Mouse (Mus musculus) lung, embryonic 14.5 days (tissue): ENCODE data around the gene Sulf2. TPM values are rescaled to one million over a fixed set of nuclear protein-coding genes. Genes with fewer than 3 reads are reported as not detected.
A peak's percentile ranks its signal among the peaks of the same experiment; 100 is the strongest.

Experiments
- ATAC-seq: fragments of 200-750 bp; cut with Nextera tagmentation; 2 replicates; pipeline ENCODE4 v1.8.0; 2017; ENCODE audit warnings: mild to moderate bottlenecking, moderate TSS enrichment, moderate library complexity; ENCODE audit not compliant: insufficient read depth
- DNase-seq: peaks from one replicate; pipeline ENCODE4 v3.0.0-alpha.2; 2015
- H3K27ac ChIP-seq: fragments of 300-500 bp; sonication (generic); 2 replicates; pipeline ENCODE4 v1.5.1; 2014; ENCODE audit warnings: low read depth, mild to moderate bottlenecking, moderate library complexity
- H3K27me3 ChIP-seq: fragments of 300-500 bp; sonication (generic); 2 replicates; pipeline ENCODE4 v1.6.1; 2014; ENCODE audit warnings: low read length, control low read depth; ENCODE audit not compliant: insufficient read depth
- H3K36me3 ChIP-seq: fragments of 300-500 bp; sonication (generic); 2 replicates; pipeline ENCODE4 v1.6.1; 2014; ENCODE audit warnings: control low read depth; ENCODE audit not compliant: insufficient read depth
- H3K4me1 ChIP-seq: fragments of 300-500 bp; sonication (generic); 2 replicates; pipeline ENCODE4 v1.6.1; 2014; ENCODE audit warnings: antibody characterized with exemption, control low read depth; ENCODE audit not compliant: insufficient read depth
- H3K4me2 ChIP-seq: fragments of 300-500 bp; sonication (generic); 2 replicates; pipeline ENCODE4 v1.6.1; 2014; ENCODE audit warnings: mild to moderate bottlenecking
- H3K4me3 ChIP-seq: fragments of 300-500 bp; sonication (generic); 2 replicates; pipeline ENCODE4 v1.5.1; 2014; ENCODE audit warnings: low read depth, low read length
- H3K9ac ChIP-seq: fragments of 300-500 bp; sonication (generic); 2 replicates; pipeline ENCODE4 v1.6.1; 2014
- H3K9me3 ChIP-seq: fragments of 300-500 bp; sonication (generic); 2 replicates; pipeline ENCODE4 v1.6.1; 2016; ENCODE audit warnings: low read depth, low read length, control low read depth
- CTCF ChIP-seq: IDR thresholded peaks from 2 replicates; pipeline ENCODE4 v1.5.1; 2016; ENCODE audit warnings: antibody characterized with exemption, low read depth
- WGBS: fragments of 180-500 bp; shearing (Covaris S2); extraction: QIAGEN DNeasy Blood & Tissue Kit; methylation state at CpG from one replicate; pipeline ENCODE4 v1.1.7; 2014; 5-methylcytosine and 5-hydroxymethylcytosine counted together
- polyA plus RNA-seq: library from polyadenylated mRNA; unstranded; fragments of >200 nt; fragmentation: Nextera tagmentation; extraction: Ambion mirVana; gene quantifications from 2 replicates; pipeline ENCODE4 v1.2.1, GENCODE M21; 2014

Sulf2 gene
- polyA plus RNA-seq, 1 experiment from 2014 or later, result 57.6 TPM

- Histone ChIP-seq H3K9ac (no peak overlapping the region), H3K36me3 (0 out of 2 replicates have a peak, but pooled peaks cover 3% of the 10 kb centered on the region), H3K9me3 (no peaks in the 10 kb centered on the region), H3K27me3 (no peaks in the 10 kb centered on the region), H3K4me1 (peaks cover 14% of the 10 kb centered on the region), H3K4me3 (no peak overlapping the region), H3K27ac (no peak overlapping the region), H3K4me2 (no peak overlapping the region)
- no peak for DNase-seq
- ATAC-seq, result no peak
- TF ChIP-seq CTCF, result no peak
- 48% methylated on average over 1 of the region's 1 CpGs for WGBS
Observed at GRCm38 (mm10) chr2:166141910-166142309, 13.6 kb downstream of the Sulf2 start.

- no peak for ATAC-seq
- WGBS, result 90% methylated on average over 6 of the region's 6 CpGs
Observed at GRCm38 (mm10) chr2:166141039-166141438, 14.4 kb downstream of the Sulf2 start.

DNA sequence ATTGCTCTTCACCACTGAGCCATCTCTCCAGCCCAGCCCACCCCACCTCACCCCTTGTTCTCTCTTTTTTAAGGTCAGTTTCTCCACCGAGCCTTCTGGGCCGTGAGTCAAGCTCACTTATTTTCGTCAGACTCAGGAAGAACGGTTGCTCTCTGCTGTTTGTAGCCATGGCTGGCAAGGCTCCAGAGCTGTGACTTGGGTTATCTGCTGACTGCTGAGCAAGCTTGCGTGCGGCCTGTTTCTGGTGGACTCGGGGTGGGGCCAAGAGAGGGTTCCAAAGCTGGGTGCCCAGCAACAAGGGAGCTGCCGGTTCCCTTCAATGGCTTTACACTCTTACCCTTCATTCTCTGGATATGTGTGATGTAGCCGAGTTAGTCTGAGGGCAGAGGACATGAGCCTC is 15.0 kb downstream of the Sulf2 start:
- Histone ChIP-seq H3K9me3 (no peaks in the 10 kb centered on the region), H3K36me3 (0 out of 2 replicates have a peak, but pooled peaks cover 3% of the 10 kb centered on the region), H3K4me3 (no peak overlapping the region), H3K27me3 (no peaks in the 10 kb centered on the region), H3K4me2 (no peak overlapping the region), H3K27ac (no peak overlapping the region), H3K4me1 (peaks cover 26% of the 10 kb centered on the region), H3K9ac (no peak overlapping the region)
- DNase-seq (peak; percentile 73), ATAC-seq (no peak)
- WGBS, result 52% methylated on average over 9 of the region's 9 CpGs
- no peak for TF ChIP-seq CTCF

More at GRCm38 (mm10) chr2:166141039-166141438, 14.4 kb downstream of the Sulf2 start:
- H3K4me1 ChIP-seq, result peaks cover 21% of the 10 kb centered on the region
- H3K27me3 ChIP-seq, result no peaks in the 10 kb centered on the region
- no peak overlapping the region for H3K4me2 ChIP-seq
- no peaks in the 10 kb centered on the region for H3K9me3 ChIP-seq
- H3K27ac ChIP-seq, result no peak overlapping the region
- H3K9ac ChIP-seq, result no peak overlapping the region
- no peak overlapping the region for H3K4me3 ChIP-seq
- no peak for DNase-seq
- TF ChIP-seq CTCF, result no peak
- 0 out of 2 replicates have a peak, but pooled peaks cover 3% of the 10 kb centered on the region for H3K36me3 ChIP-seq

DNA sequence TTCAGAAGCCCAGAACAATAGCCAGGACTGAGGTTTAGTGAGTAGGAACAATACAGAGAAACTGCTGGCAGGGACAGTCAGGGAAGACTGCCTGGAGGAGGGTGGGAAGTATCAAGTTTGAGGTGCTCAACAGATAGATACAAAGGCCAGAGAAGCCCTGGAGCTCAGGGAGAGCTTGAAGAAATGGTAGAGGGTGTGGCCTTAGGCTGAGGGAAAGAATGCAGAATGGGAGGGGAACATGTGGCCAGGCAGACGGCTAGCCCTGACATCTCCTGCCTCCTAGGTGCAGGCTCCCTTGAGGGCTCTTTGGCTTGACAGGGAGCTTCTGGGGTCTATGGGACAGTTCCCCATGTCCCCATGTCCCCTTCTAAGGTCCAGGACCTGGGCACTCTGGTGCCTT is 17.2 kb downstream of the Sulf2 start:
- TF ChIP-seq CTCF, result no peak
- DNase-seq, result no peak
- Histone ChIP-seq H3K9ac (no peak overlapping the region), H3K27ac (no peak overlapping the region), H3K36me3 (0 out of 2 replicates have a peak, but pooled peaks cover 3% of the 10 kb centered on the region), H3K4me2 (no peak overlapping the region), H3K27me3 (no peaks in the 10 kb centered on the region), H3K4me1 (peaks cover 20% of the 10 kb centered on the region), H3K4me3 (no peak overlapping the region), H3K9me3 (no peaks in the 10 kb centered on the region)
- WGBS, result 43% methylated on average over 1 of the region's 1 CpGs
- no peak for ATAC-seq

GRCm38 (mm10) chr2:166137467-166137866 is 18.0 kb downstream of the Sulf2 start:
- Histone ChIP-seq H3K27ac (no peak overlapping the region), H3K9ac (no peak overlapping the region), H3K4me1 (peaks cover 12% of the 10 kb centered on the region), H3K36me3 (0 out of 2 replicates have a peak, but pooled peaks cover 3% of the 10 kb centered on the region), H3K27me3 (no peaks in the 10 kb centered on the region), H3K4me3 (no peak overlapping the region), H3K4me2 (no peak overlapping the region), H3K9me3 (no peaks in the 10 kb centered on the region)
- DNase-seq, result no peak
- no peak for ATAC-seq
- 85% methylated on average over 4 of the region's 4 CpGs for WGBS
- TF ChIP-seq CTCF, result no peak

GRCm38 (mm10) chr2:166135711-166136485 is 19.6 kb downstream of the Sulf2 start:
- Histone ChIP-seq H3K9ac (no peak overlapping the region), H3K27me3 (no peaks in the 10 kb centered on the region), H3K4me1 (peaks cover 11% of the 10 kb centered on the region), H3K27ac (no peak overlapping the region), H3K36me3 (peaks cover 8% of the 10 kb centered on the region; the same call in 1 of the 2 replicates), H3K9me3 (no peaks in the 10 kb centered on the region), H3K4me3 (no peak overlapping the region), H3K4me2 (no peak overlapping the region)
- ATAC-seq (no peak; the same call in 1 of the 2 replicates), DNase-seq (peak; percentile 48)
- 16% methylated on average over 16 of the region's 16 CpGs for WGBS
- TF ChIP-seq CTCF, result no peak

- Histone ChIP-seq H3K4me1 (no peaks in the 10 kb centered on the region), H3K36me3 (peaks cover 7% of the 10 kb centered on the region), H3K4me3 (no peak overlapping the region), H3K27me3 (no peaks in the 10 kb centered on the region), H3K9me3 (no peaks in the 10 kb centered on the region), H3K27ac (no peak overlapping the region), H3K4me2 (no peak overlapping the region), H3K9ac (no peak overlapping the region)
- ATAC-seq (no peak), DNase-seq (no peak)
- TF ChIP-seq CTCF, result no peak
- WGBS, result 88% methylated on average over 4 of the region's 4 CpGs
Observed at GRCm38 (mm10) chr2:166128756-166129155, 26.7 kb downstream of the Sulf2 start.
